Mouse (Mus musculus) brain, embryonic 14.5 days (tissue): Measurements from ENCODE around the gene Rrm2.

ENCODE experiments used
- CTCF ChIP-seq: fragments of 200-500 bp; IDR thresholded peaks from 2 replicates; pipeline ENCODE4 v1.5.1; 2012; ENCODE audit warnings: inconsistent platforms, mild to moderate bottlenecking, moderate library complexity, borderline replicate concordance; ENCODE audit not compliant: insufficient read depth, insufficient read length; ENCODE audit errors: extremely low read depth
- POLR2A ChIP-seq: fragments of 200-500 bp; IDR thresholded peaks from 2 replicates; pipeline ENCODE4 v1.6.1; 2012; ENCODE audit warnings: mild to moderate bottlenecking, inconsistent platforms, borderline replicate concordance; ENCODE audit not compliant: poor library complexity, insufficient read depth, insufficient read length, severe bottlenecking; ENCODE audit errors: extremely low read depth

- no peak for TF ChIP-seq POLR2A
- no peak for TF ChIP-seq CTCF
These were observed 21.9 kb upstream of the Rrm2 start for GRCm38 (mm10) chr12:24686038-24686695.
